Mouse (Mus musculus): ENCODE data around the gene Casp3. TPM values are rescaled to one million over a fixed set of nuclear protein-coding genes. Genes with fewer than 3 reads are reported as not detected.

Casp3 gene
- polyA plus RNA-seq, 1 experiment from 2014 or later: 213 TPM

Other genes with a start within 250 kb of the Casp3 start
- 13.2 and 17.7 TPM in 2 replicates for gene Acsl1, start 146.3 kb upstream of the Casp3 start, polyA plus RNA-seq (2015; fragmentation: Nextera tagmentation; extraction: Ambion mirVana)
- gene Cenpu, start 65.3 kb upstream of the Casp3 start, polyA plus RNA-seq (2015; fragmentation: Nextera tagmentation; extraction: Ambion mirVana): 7.1 and 10.3 TPM in 2 replicates
- 7.5 and 8.0 TPM in 2 replicates for gene Primpol, start 79 bp upstream of the Casp3 start, polyA plus RNA-seq (2015; fragmentation: Nextera tagmentation; extraction: Ambion mirVana)
- gene Irf2, start 122.4 kb downstream of the Casp3 start, polyA plus RNA-seq (2015; fragmentation: Nextera tagmentation; extraction: Ambion mirVana): 11.6 and 13.5 TPM in 2 replicates